Mouse (Mus musculus) heart, postnatal 0 days (tissue): Measurements from ENCODE around the gene Plin3. TPM values are rescaled to one million over a fixed set of nuclear protein-coding genes. Genes with fewer than 3 reads are reported as not detected.
A peak's percentile ranks its signal among the peaks of the same experiment; 100 is the strongest.

ENCODE experiments used
- ATAC-seq: fragments of 200-750 bp; cut with Nextera tagmentation; 2 replicates; pipeline ENCODE4 v1.8.0; 2017; ENCODE audit warnings: low read depth, moderate number of reproducible peaks, moderate library complexity; ENCODE audit not compliant: insufficient read depth
- DNase-seq: peaks from one replicate; pipeline ENCODE4 v3.0.0-alpha.2; 2016; ENCODE audit warnings: low spot score
- H3K27ac ChIP-seq: fragments of 300-500 bp; sonication (generic); 2 replicates; pipeline ENCODE4 v1.5.1; 2014; ENCODE audit warnings: low read depth, mild to moderate bottlenecking
- H3K27me3 ChIP-seq: fragments of 300-500 bp; sonication (generic); 2 replicates; pipeline ENCODE4 v1.6.1; 2014; ENCODE audit warnings: low read length, mixed read lengths; ENCODE audit not compliant: control insufficient read depth, insufficient read depth
- H3K36me3 ChIP-seq: fragments of 300-500 bp; sonication (generic); replicated peaks from 2 replicates; pipeline ENCODE4 v1.6.1; 2014; ENCODE audit warnings: low read length, mixed read lengths; ENCODE audit not compliant: control insufficient read depth, insufficient read depth
- H3K4me1 ChIP-seq: fragments of 300-500 bp; sonication (generic); 2 replicates; pipeline ENCODE4 v1.6.1; 2014; ENCODE audit warnings: antibody characterized with exemption; ENCODE audit not compliant: control insufficient read depth, insufficient read depth
- H3K4me2 ChIP-seq: fragments of 300-500 bp; sonication (generic); 2 replicates; pipeline ENCODE4 v1.6.1; 2014; ENCODE audit warnings: low read depth, mild to moderate bottlenecking, low read length, moderate library complexity
- H3K4me3 ChIP-seq: fragments of 300-500 bp; sonication (generic); 2 replicates; pipeline ENCODE4 v1.5.1; 2014; ENCODE audit warnings: low read depth, low read length
- H3K9ac ChIP-seq: fragments of 300-500 bp; sonication (generic); replicated peaks from 2 replicates; pipeline ENCODE4 v1.6.1; 2014; ENCODE audit warnings: low read depth, low read length, mixed read lengths
- H3K9me3 ChIP-seq: fragments of 300-500 bp; sonication (generic); replicated peaks from 2 replicates; pipeline ENCODE4 v1.6.1; 2016; ENCODE audit warnings: low read length; ENCODE audit not compliant: control insufficient read depth
- CTCF ChIP-seq: IDR thresholded peaks from 2 replicates; pipeline ENCODE4 v1.5.1; 2016; ENCODE audit warnings: antibody characterized with exemption, control low read depth, low read depth
- EP300 ChIP-seq: IDR thresholded peaks from 2 replicates; pipeline ENCODE4 v1.6.1; 2016; ENCODE audit warnings: antibody characterized with exemption, low read depth
- WGBS: fragments of 180-500 bp; shearing (Covaris S2); extraction: QIAGEN DNeasy Blood & Tissue Kit; methylation state at CpG from one replicate; pipeline ENCODE4 v1.1.7; 2014; 5-methylcytosine and 5-hydroxymethylcytosine counted together
- polyA plus RNA-seq: library from polyadenylated mRNA; unstranded; fragments of >200 nt; fragmentation: Nextera tagmentation; extraction: Ambion mirVana; gene quantifications from 2 replicates; pipeline ENCODE4 v1.2.1, GENCODE M21; 2015
- total RNA-seq: library from RNA; depleted of rRNA; stranded (reverse); fragments of >200 nt; gene quantifications from 2 replicates; pipeline ENCODE4 v1.2.3, GENCODE M21; 2014; ENCODE audit warnings: low replicate concordance

Plin3 gene
- total and polyA plus RNA-seq, 2 experiments from 2014 or later = 70.9 to 78.5 TPM

DNA sequence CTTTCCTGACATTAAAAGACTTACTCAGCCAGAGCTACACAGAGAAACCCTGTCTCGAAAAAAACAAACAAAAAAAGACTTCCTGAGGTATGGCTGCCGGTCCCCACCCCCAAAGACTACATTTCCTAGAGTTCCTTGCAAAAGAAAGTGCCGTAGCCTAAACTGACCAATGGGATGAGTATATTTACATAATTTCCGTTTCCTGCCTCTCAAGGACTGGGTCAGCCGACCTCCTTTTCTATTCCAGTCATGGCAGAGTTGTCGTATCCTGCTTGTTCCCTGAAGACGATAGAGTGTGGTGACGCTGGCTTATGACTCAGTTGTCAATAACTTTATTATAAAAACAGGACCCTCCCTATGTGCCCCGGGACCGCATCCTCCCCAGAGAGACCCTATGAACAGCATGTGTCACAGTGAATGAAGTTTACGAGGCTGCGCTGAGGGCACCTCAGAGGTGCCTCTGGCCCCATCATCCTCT lies 23.5 kb downstream of the Plin3 start:
- TF ChIP-seq EP300 (peak; percentile 82; the same call in 1 of the 2 replicates), CTCF (no peak)
- Histone ChIP-seq H3K9me3 (no peaks in the 10 kb centered on the region), H3K27me3 (no peaks in the 10 kb centered on the region), H3K9ac (peak overlapping the region; percentile 57; the same call in 1 of the 2 replicates), H3K27ac (peak overlapping the region; percentile 91), H3K36me3 (peaks cover 32% of the 10 kb centered on the region), H3K4me2 (peak overlapping the region; percentile 76), H3K4me1 (peaks cover 10% of the 10 kb centered on the region; the same call in 1 of the 2 replicates), H3K4me3 (peak overlapping the region; percentile 43)
- 17% methylated on average over 12 of the region's 12 CpGs for WGBS
- DNase-seq = peak; percentile 97
- ATAC-seq = peak; percentile 85

DNA sequence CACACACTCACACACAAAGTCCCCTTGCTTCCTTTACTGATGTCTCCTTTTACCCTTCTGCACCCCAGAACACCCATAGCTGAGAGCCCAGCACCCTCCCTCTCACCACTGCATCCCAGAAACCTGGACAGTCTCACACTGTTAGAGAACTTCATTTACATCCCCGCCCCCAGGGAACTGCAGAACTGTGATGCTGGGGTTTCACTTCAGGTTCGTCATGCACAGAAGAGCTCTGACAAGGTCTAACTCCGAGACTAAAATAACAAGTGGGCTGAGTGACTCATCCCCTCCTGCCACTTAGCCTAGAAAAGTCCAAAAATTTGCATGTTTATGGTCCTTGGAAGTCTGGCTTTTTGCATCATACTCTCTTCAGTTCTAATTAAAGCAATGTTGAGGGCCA lies 26.4 kb downstream of the Plin3 start:
- no peaks in the 10 kb centered on the region for H3K27me3 ChIP-seq
- no peak for DNase-seq
- no peak overlapping the region for H3K4me2 ChIP-seq
- no peaks in the 10 kb centered on the region for H3K9me3 ChIP-seq
- no peak overlapping the region for H3K9ac ChIP-seq
- TF ChIP-seq EP300 = no peak
- TF ChIP-seq CTCF = no peak
- H3K4me1 ChIP-seq = peaks cover 26% of the 10 kb centered on the region
- ATAC-seq = no peak
- H3K36me3 ChIP-seq = peaks cover 23% of the 10 kb centered on the region
- 25% methylated on average over 3 of the region's 3 CpGs for WGBS
- H3K4me3 ChIP-seq = no peak overlapping the region
- H3K27ac ChIP-seq = no peak overlapping the region

DNA sequence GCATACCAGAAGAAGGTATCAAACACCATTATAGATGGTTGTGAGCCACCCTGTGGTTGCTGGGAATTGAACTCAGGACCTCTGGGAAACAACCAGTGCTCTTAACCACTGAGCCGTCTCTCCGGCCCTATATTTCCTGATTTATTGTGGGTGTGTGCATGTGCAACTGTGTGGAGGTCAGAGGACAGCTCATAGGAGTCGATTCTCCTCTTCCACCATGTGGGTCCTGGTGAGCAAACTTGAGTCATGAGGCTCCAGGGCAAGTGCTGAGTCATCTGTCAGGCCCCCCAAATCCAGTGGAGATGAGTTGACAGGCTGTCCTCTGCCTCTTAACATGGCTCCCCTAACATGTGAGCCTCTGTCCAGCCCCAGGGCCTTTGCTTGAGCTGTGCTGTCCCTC lies 26.8 kb downstream of the Plin3 start:
- no peak for TF ChIP-seq CTCF
- no peak for TF ChIP-seq EP300
- H3K27me3 ChIP-seq = no peaks in the 10 kb centered on the region
- peaks cover 21% of the 10 kb centered on the region; the same call in 1 of the 2 replicates for H3K36me3 ChIP-seq
- no peak for DNase-seq
- no peaks in the 10 kb centered on the region for H3K9me3 ChIP-seq
- H3K4me3 ChIP-seq = no peak overlapping the region
- H3K4me2 ChIP-seq = no peak overlapping the region
- WGBS = 95% methylated on average over 3 of the region's 3 CpGs
- H3K9ac ChIP-seq = no peak overlapping the region
- H3K27ac ChIP-seq = no peak overlapping the region
- ATAC-seq = no peak
- H3K4me1 ChIP-seq = peaks cover 30% of the 10 kb centered on the region

- no peak for TF ChIP-seq CTCF
- Histone ChIP-seq H3K4me1 (peaks cover 38% of the 10 kb centered on the region), H3K36me3 (peaks cover 19% of the 10 kb centered on the region), H3K9ac (no peak overlapping the region), H3K4me2 (no peak overlapping the region), H3K9me3 (no peaks in the 10 kb centered on the region), H3K4me3 (no peak overlapping the region), H3K27ac (peak overlapping the region; percentile 21; the same call in 1 of the 2 replicates), H3K27me3 (no peaks in the 10 kb centered on the region)
- WGBS = 83% methylated on average over 4 of the region's 4 CpGs
- DNase-seq (no peak), ATAC-seq (no peak)
Observed at GRCm38 (mm10) chr17:56265011-56265410, 27.7 kb downstream of the Plin3 start.

DNA sequence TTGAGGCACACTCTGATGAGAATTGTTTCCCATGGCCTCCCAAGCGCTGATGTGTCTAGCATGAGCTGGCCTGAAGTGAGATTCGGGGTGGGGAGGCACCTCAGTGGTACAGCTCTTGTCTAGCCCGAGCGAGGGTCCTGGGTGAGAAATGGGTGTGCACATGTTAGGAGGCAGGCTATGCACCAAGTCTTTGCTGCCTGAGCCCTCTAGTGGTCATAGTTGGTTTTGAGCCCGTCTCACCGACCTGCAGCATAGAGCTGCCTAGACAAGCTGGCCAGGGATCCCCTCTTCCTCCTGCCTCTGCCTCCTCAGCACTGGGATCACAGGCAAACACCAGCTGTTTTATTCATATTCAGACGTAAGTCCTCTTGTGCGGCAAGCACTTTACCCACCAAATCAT lies 28.7 kb downstream of the Plin3 start:
- DNase-seq (peak; percentile 71), ATAC-seq (peak; percentile 42)
- Histone ChIP-seq H3K9ac (no peak overlapping the region), H3K36me3 (peaks cover 26% of the 10 kb centered on the region), H3K4me1 (peaks cover 42% of the 10 kb centered on the region), H3K27ac (0 out of 2 replicates have a peak overlapping the region, but pooled peaks have one; percentile 22), H3K4me2 (no peak overlapping the region), H3K4me3 (no peak overlapping the region), H3K27me3 (no peaks in the 10 kb centered on the region), H3K9me3 (no peaks in the 10 kb centered on the region)
- TF ChIP-seq CTCF (peak; percentile 81), EP300 (no peak)
- WGBS = 23% methylated on average over 8 of the region's 8 CpGs

DNA sequence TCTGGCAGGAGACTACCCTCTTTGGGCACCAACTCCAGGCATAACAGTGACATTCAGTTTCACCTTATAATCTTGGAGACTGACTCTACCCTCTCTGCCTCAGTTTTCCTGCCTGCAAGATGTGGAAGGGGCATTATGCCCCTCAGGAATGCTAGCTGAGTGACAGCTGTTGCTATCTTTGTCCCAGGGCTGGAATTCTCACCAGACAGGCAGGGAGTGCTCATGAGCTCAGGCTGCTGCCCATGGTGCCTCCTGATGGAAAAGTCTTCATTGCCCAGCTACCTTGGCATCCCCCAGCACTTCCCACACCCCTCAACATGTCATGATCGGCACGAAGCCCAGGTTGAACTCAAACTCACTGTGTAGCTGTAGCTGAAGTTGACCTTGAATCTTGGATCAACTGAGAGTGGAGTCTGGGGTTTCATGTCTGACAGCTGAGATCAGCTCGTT lies 30.0 kb downstream of the Plin3 start:
- peaks cover 46% of the 10 kb centered on the region for H3K4me1 ChIP-seq

More for the DNA sequence above, 30.0 kb downstream of the Plin3 start:
- no peak overlapping the region for H3K4me3 ChIP-seq
- WGBS = 35% methylated on average over 3 of the region's 3 CpGs
- ATAC-seq = peak; percentile 73
- H3K4me2 ChIP-seq = peak overlapping the region; percentile 32
- peaks cover 34% of the 10 kb centered on the region for H3K36me3 ChIP-seq
- no peaks in the 10 kb centered on the region for H3K9me3 ChIP-seq
- no peaks in the 10 kb centered on the region for H3K27me3 ChIP-seq
- peak overlapping the region; percentile 26; the same call in 1 of the 2 replicates for H3K9ac ChIP-seq
- H3K27ac ChIP-seq = peak overlapping the region; percentile 94
- TF ChIP-seq EP300 (no peak), CTCF (0 out of 2 replicates have a peak, but pooled peaks have one; percentile 6)
- peak; percentile 78 for DNase-seq
